Mouse (Mus musculus) bone marrow, adult 2 months (tissue): ENCODE results near the gene Pogk.

ENCODE experiments used
- CTCF ChIP-seq: fragments of 200-500 bp; IDR thresholded peaks from 2 replicates; pipeline ENCODE4 v1.5.1; 2011; ENCODE audit warnings: low read length, control low read depth; ENCODE audit not compliant: control insufficient read depth, insufficient read depth
- POLR2A ChIP-seq: fragments of 200-500 bp; IDR thresholded peaks from 2 replicates; pipeline ENCODE4 v1.6.1; 2011; ENCODE audit warnings: low read depth, mild to moderate bottlenecking, control low read depth, low read length, borderline replicate concordance; ENCODE audit not compliant: control insufficient read depth

DNA sequence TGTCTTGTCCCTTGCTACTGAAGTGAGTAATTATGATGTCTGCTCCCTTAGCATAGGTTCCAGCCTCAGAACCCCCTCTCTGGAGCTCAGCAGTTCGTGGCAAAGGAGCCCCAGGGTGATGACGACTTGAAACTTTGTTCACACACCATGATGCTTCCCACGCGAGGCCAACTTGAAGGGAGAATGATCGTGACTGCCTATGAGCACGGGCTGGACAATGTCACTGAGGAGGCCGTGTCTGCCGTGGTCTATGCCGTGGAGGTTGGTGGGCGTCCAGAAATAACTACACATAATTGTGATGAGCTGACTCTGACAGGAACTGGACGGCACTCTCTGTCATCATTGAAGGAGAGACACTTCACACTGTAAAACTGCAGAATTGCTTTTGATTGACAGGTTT, 21.2 kb downstream of the Pogk start:
- TF ChIP-seq CTCF (no peak), POLR2A (no peak)
